Comparison of ENCODE assay signal across 9 mouse cellular contexts in the genomic region with DNA sequence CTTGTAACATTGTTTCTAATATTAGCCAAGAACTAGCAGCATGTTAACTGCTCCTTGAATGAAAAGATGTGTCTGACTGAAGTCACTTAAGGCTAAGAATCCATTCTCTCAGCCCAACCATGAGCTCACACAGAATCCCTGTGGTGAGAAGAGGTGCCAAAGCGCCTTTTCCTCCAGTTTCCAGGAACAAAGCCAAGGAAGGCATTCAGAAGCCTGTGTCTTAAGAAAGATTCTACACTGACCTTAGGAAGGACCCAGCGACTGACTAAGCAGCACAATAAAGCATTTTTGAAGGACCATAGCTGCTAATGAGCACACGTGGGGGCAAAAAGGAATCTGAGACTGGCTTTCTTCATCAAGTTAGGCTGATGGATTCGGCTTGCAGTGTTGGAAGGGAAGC. TPM values are rescaled to one million over a fixed set of nuclear protein-coding genes. Genes with fewer than 3 reads are reported as not detected.
DNase-seq lines count a peak whose midpoint lies in the region; ATAC-seq lines count a peak whose summit lies in the region.
"Had no signal": no experiment of that assay in that cellular context is flagged by ENCODE, and none has a peak within 500 bp of the region (broad histone marks: within the 10 kb centered on the region; RNA-seq: fewer than 3 reads in every experiment).

No protein-coding gene starts in this region.

- no peak for ATAC-seq in hindbrain, embryonic 13.5 days (ENCODE audit: low FRiP score)
- no peak for ATAC-seq in heart, embryonic 11.5 days (replicated peaks; ENCODE audit: insufficient number of reproducible peaks, low FRiP score, low TSS enrichment)

- H3K9me3 ChIP-seq in hindbrain, embryonic 13.5 days, result no peaks in the 10 kb centered on the region
- H3K9me3 ChIP-seq in hindbrain, embryonic 10.5 days, result no peaks in the 10 kb centered on the region
- no peaks in the 10 kb centered on the region for H3K9me3 ChIP-seq in heart, embryonic 11.5 days (replicated peaks; ENCODE audit: control insufficient read depth, low read length)

- H3K4me1 ChIP-seq in hindbrain, embryonic 13.5 days (replicated peaks), result peaks cover 21% of the 10 kb centered on the region
- peaks cover 24% of the 10 kb centered on the region for H3K4me1 ChIP-seq in hindbrain, embryonic 10.5 days (replicated peaks)
- H3K4me1 ChIP-seq in heart, embryonic 11.5 days (ENCODE audit: control insufficient read depth, insufficient read depth, low read length), result peaks cover 12% of the 10 kb centered on the region; the same call in 1 of the 2 replicates

- H3K4me2 ChIP-seq in hindbrain, embryonic 13.5 days, result no peak overlapping the region
- H3K4me2 ChIP-seq in heart, embryonic 11.5 days, result no peak overlapping the region

- H3K36me3 ChIP-seq in hindbrain, embryonic 13.5 days, result 0 out of 2 replicates have a peak, but pooled peaks cover 1% of the 10 kb centered on the region
- peaks cover 5% of the 10 kb centered on the region for H3K36me3 ChIP-seq in hindbrain, embryonic 10.5 days
- H3K36me3 ChIP-seq in heart, embryonic 11.5 days (ENCODE audit: control insufficient read depth, insufficient read depth, low read length), result 0 out of 2 replicates have a peak, but pooled peaks cover 1% of the 10 kb centered on the region
- H3K36me3 ChIP-seq in splenic B cell, adult 2 months (ENCODE audit: control insufficient read depth, insufficient read depth, low read length, poor library complexity, severe bottlenecking), result no peaks in the 10 kb centered on the region

- H3K4me3 ChIP-seq in hindbrain, embryonic 13.5 days, result no peak overlapping the region
- no peak overlapping the region for H3K4me3 ChIP-seq in hindbrain, embryonic 10.5 days
- H3K4me3 ChIP-seq in heart, embryonic 11.5 days (ENCODE audit: low read depth, low read length), result no peak overlapping the region

- 49% methylated on average over 4 of the region's 4 CpGs for WGBS in hindbrain, embryonic 13.5 days
- 59% methylated on average over 4 of the region's 4 CpGs for WGBS in hindbrain, embryonic 10.5 days
- WGBS in heart, embryonic 11.5 days (ENCODE audit: insufficient replicate concordance), result 61% methylated on average over 4 of the region's 4 CpGs

- 0 out of 2 replicates have a peak overlapping the region, but pooled peaks have one; percentile 35 for H3K27ac ChIP-seq in hindbrain, embryonic 13.5 days
- H3K27ac ChIP-seq in hindbrain, embryonic 10.5 days, result no peak overlapping the region
- peak overlapping the region; percentile 35; the same call in 1 of the 2 replicates for H3K27ac ChIP-seq in heart, embryonic 11.5 days (ENCODE audit: low read depth, low read length)

- H3K9ac ChIP-seq in hindbrain, embryonic 13.5 days, result no peak overlapping the region
- no peak overlapping the region for H3K9ac ChIP-seq in heart, embryonic 11.5 days (ENCODE audit: low read depth, low read length)
- H3K9ac ChIP-seq: liver, embryonic 14.5 days had no signal

- DNase-seq in hindbrain, embryonic 10.5 days (ENCODE audit: low spot score), result no peak
- peak; percentile 61 for DNase-seq in testis, postnatal 14 days (ENCODE audit: low spot score)
- DNase-seq in testis, postnatal 10 days (ENCODE audit: low spot score), result no peak
- DNase-seq in splenic B cell, adult 2 months (ENCODE audit: low read depth, low spot score), result peak; percentile 3
- no peak for DNase-seq in layer of hippocampus, adult 9-11 months
- DNase-seq in layer of hippocampus, postnatal 25 days (ENCODE audit: extremely low spot score in 1 of 2, low spot score in 1 of 2), result no peak

- H3K27me3 ChIP-seq in hindbrain, embryonic 13.5 days, result no peaks in the 10 kb centered on the region
- H3K27me3 ChIP-seq in hindbrain, embryonic 10.5 days (ENCODE audit: insufficient read depth, poor library complexity, severe bottlenecking), result no peaks in the 10 kb centered on the region
- H3K27me3 ChIP-seq in heart, embryonic 11.5 days (ENCODE audit: control insufficient read depth, insufficient read depth, low read length), result no peaks in the 10 kb centered on the region
- no peaks in the 10 kb centered on the region for H3K27me3 ChIP-seq in splenic B cell, adult 2 months (ENCODE audit: control insufficient read depth, insufficient read depth, low read length, poor library complexity, severe bottlenecking)

RNA-seq across cellular contexts. Expression of a gene that starts 1.0 kb away (rescaled TPM):
- 16.9 and 19.4 TPM in 2 replicates for polyA plus RNA-seq in hindbrain, embryonic 13.5 days (2015; fragmentation: Nextera tagmentation; extraction: Ambion mirVana)
- polyA plus RNA-seq in hindbrain, embryonic 10.5 days (2016; fragmentation: Nextera tagmentation; extraction: Ambion mirVana), result 23.1 and 29.7 TPM in 2 replicates
- 16.5 and 19.1 TPM in 2 replicates for polyA plus RNA-seq in heart, embryonic 11.5 days (2014; fragmentation: Nextera tagmentation; extraction: Ambion mirVana)
- 10 to 100 TPM in 1 of 2 experiments, 1 to 10 TPM in 1; 9.8 to 15.9 TPM for total RNA-seq in layer of hippocampus, postnatal 25 days (2021)

Comparison
In these comparisons a context has a peak if more than half of its experiments do, and no peak if none do; other contexts are left out.
1. DNase-seq: peak in testis, postnatal 14 days (single experiment) and splenic B cell, adult 2 months (single experiment); none in hindbrain, embryonic 10.5 days (single experiment), testis, postnatal 10 days (single experiment), layer of hippocampus, adult 9-11 months (single experiment) and layer of hippocampus, postnatal 25 days (0 of 2).